Mouse (Mus musculus) liver, adult 2 months (tissue): ENCODE results near the gene Tbc1d30. TPM values are rescaled to one million over a fixed set of nuclear protein-coding genes. Genes with fewer than 3 reads are reported as not detected.

ENCODE experiments used
- DNase-seq: peaks from one replicate; pipeline ENCODE4 v3.0.0-alpha.2; 2011; ENCODE audit warnings: low read depth, low spot score; ENCODE audit errors: extremely low read depth
- H3K27ac ChIP-seq: fragments of 200-500 bp; replicated peaks from 2 replicates; pipeline ENCODE4 v1.5.1; 2012; ENCODE audit warnings: low read depth, mild to moderate bottlenecking, control low read depth, inconsistent platforms, low read length; ENCODE audit not compliant: insufficient read depth
- H3K27me3 ChIP-seq: fragments of 200-500 bp; 2 replicates; pipeline ENCODE4 v1.6.1; 2012; ENCODE audit warnings: mild to moderate bottlenecking, moderate library complexity, low read length, inconsistent platforms; ENCODE audit not compliant: control insufficient read depth, insufficient read depth
- H3K36me3 ChIP-seq: fragments of 200-500 bp; 2 replicates; pipeline ENCODE4 v1.6.1; 2012; ENCODE audit warnings: low read length, inconsistent platforms; ENCODE audit not compliant: control insufficient read depth, insufficient read depth
- H3K4me1 ChIP-seq: fragments of 200-500 bp; 2 replicates; pipeline ENCODE4 v1.6.1; 2011; ENCODE audit warnings: low read length; ENCODE audit not compliant: control insufficient read depth, insufficient read depth
- H3K4me3 ChIP-seq: fragments of 200-500 bp; 2 replicates; pipeline ENCODE4 v1.5.1; 2011; ENCODE audit warnings: low read depth, mild to moderate bottlenecking, control low read depth, low read length, moderate library complexity; ENCODE audit not compliant: insufficient read depth
- H3K79me2 ChIP-seq: fragments of 200-500 bp; 2 replicates; pipeline ENCODE4 v1.6.1; 2012; ENCODE audit warnings: inconsistent platforms, mild to moderate bottlenecking, low read length, moderate library complexity; ENCODE audit not compliant: control insufficient read depth, insufficient read depth
- H3K9ac ChIP-seq: fragments of 200-500 bp; 2 replicates; pipeline ENCODE4 v1.6.1; 2012; ENCODE audit warnings: low read depth, mild to moderate bottlenecking, control low read depth, inconsistent platforms, low read length
- CTCF ChIP-seq: fragments of 200-500 bp; IDR thresholded peaks from 2 replicates; pipeline ENCODE4 v1.5.1; 2011; ENCODE audit warnings: low read depth, low read length, control low read depth
- POLR2A ChIP-seq: fragments of 200-500 bp; IDR thresholded peaks from 2 replicates; pipeline ENCODE4 v1.6.1; 2011; ENCODE audit warnings: low read length, control low read depth; ENCODE audit not compliant: insufficient read depth; ENCODE audit errors: extremely low read depth
- WGBS: fragments of 180-500 bp; shearing (Covaris S2); methylation state at CpG from one replicate; pipeline ENCODE4 v1.1.7; 2018; 5-methylcytosine and 5-hydroxymethylcytosine counted together
- polyA plus RNA-seq: library from polyadenylated mRNA; depleted of rRNA; stranded (reverse); fragments of >200 nt; gene quantifications from 2 replicates; pipeline ENCODE4 v1.2.3, GENCODE M21; 2012; rRNA removed
- total RNA-seq: library from RNA; depleted of rRNA; stranded (reverse); fragments of >200 nt; gene quantifications from 2 replicates; pipeline ENCODE4 v1.2.3, GENCODE M21; 2014; rRNA removed

Gene Tbc1d30
- total and polyA plus RNA-seq, 2 experiments: 2.6 to 8.4 TPM

DNA sequence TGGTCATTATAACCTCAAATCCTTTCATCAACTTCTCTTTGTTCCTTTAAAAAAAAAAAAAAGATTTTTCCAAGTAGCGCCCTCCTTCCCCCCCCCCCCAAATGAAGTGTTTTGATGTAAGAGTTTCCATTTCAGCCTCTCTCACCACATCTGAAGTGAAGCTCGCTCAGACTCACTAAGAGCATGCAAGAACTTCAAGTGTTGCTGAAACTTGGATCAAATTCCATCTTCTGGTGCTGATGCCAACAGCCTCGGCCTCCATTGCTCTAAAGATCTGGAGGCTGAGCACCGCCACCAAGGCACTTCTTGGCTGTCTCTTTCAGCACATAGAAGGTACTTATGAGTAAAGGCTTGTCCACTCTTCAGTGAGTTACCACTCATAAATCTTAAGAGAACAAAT is 128.2 kb downstream of the Tbc1d30 start:
- TF ChIP-seq POLR2A (no peak), CTCF (no peak)
- DNase-seq: no peak
- 84% methylated on average over 4 of the region's 4 CpGs for WGBS
- no peaks in the 10 kb centered on the region for H3K79me2 ChIP-seq
- H3K4me3 ChIP-seq: no peak overlapping the region
- H3K9ac ChIP-seq: no peak overlapping the region
- no peaks in the 10 kb centered on the region for H3K4me1 ChIP-seq
- H3K27ac ChIP-seq: no peak overlapping the region
- no peaks in the 10 kb centered on the region for H3K27me3 ChIP-seq
- H3K36me3 ChIP-seq: no peaks in the 10 kb centered on the region

DNA sequence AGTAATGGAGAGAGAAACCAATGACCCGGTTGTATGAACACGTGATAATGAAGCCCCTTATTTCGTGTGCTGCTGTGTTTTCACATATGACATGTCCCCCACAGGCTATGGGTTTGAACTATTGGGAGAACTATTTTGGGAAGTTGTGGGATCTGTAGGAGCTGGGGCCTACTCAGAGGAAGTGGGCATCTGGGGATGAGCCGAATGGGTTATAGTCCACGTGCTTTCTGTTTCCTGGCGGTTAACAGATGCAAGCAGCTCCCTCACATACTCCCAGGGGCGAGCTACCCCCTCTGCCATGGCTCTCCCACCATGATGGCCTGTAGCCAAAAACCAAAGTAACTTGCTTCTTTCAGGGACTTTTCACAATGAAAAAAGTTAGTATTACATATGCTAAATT is 132.5 kb downstream of the Tbc1d30 start:
- no peak for TF ChIP-seq POLR2A
- no peak for TF ChIP-seq CTCF
- no peak overlapping the region for H3K9ac ChIP-seq
- no peak for DNase-seq
- no peaks in the 10 kb centered on the region for H3K79me2 ChIP-seq
- H3K36me3 ChIP-seq: no peaks in the 10 kb centered on the region
- H3K27ac ChIP-seq: no peak overlapping the region
- no peak overlapping the region for H3K4me3 ChIP-seq
- H3K27me3 ChIP-seq: no peaks in the 10 kb centered on the region
- no peaks in the 10 kb centered on the region for H3K4me1 ChIP-seq
- 84% methylated on average over 7 of the region's 7 CpGs for whole genome bisulfite sequencing

DNA sequence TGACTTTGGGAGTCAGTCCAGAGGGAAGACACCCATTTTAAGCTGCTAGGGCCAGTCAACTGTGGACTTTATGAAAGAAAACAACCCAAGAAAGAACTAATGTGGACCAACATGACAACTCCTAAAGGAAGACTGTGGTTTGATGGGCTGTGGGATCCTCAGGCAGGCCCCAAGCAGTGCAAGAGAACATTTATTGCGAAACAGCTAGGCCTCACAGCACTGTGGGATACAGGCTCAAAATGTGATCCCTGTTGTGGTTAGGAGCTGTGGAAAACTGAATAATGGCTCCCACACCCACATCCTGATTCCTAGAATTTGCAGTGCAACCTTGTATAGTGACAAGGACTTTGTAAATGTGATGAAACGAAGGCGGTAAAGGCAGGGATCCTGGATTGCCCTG is 134.3 kb downstream of the Tbc1d30 start:
- Histone ChIP-seq H3K4me1 (no peaks in the 10 kb centered on the region), H3K79me2 (no peaks in the 10 kb centered on the region), H3K9ac (no peak overlapping the region), H3K4me3 (no peak overlapping the region), H3K27me3 (no peaks in the 10 kb centered on the region), H3K27ac (no peak overlapping the region), H3K36me3 (no peaks in the 10 kb centered on the region)
- DNase-seq: no peak
- TF ChIP-seq CTCF (no peak), POLR2A (no peak)
- 85% methylated on average over 3 of the region's 3 CpGs for WGBS

Other genes starting within 250 kb of the Tbc1d30 start
- 84.0 and 102 TPM in 2 replicates for gene Gns, start 13.8 kb upstream of the Tbc1d30 start, total RNA-seq
- gene Gns, start 13.8 kb upstream of the Tbc1d30 start, polyA plus RNA-seq: 65.7 and 78.4 TPM in 2 replicates
- 13.4 and 18.7 TPM in 2 replicates for gene Rassf3, start 125.1 kb upstream of the Tbc1d30 start, total RNA-seq
- gene Rassf3, start 125.1 kb upstream of the Tbc1d30 start, polyA plus RNA-seq: 20.0 and 22.2 TPM in 2 replicates
- 24.7 and 25.3 TPM in 2 replicates for gene Tbk1, start 235.5 kb upstream of the Tbc1d30 start, total RNA-seq
- 7.1 and 8.2 TPM in 2 replicates for gene Tbk1, start 235.5 kb upstream of the Tbc1d30 start, polyA plus RNA-seq